Comparison of ENCODE assay signal across 9 mouse cellular contexts in genomic region chr9:47439506-47439905, GRCm38 (mm10).
DNase-seq lines count a peak whose midpoint lies in the region; ATAC-seq and TF ChIP-seq lines count a peak whose summit lies in the region.
"Had no signal": no experiment of that assay in that cellular context is flagged by ENCODE, and none has a peak within 500 bp of the region (broad histone marks: within the 10 kb centered on the region; RNA-seq: fewer than 3 reads in every experiment).

No protein-coding gene starts in this region.

- no peak for TF ChIP-seq POLR2A in MEL (IDR thresholded peaks at IDR 0.05; ENCODE audit: control insufficient read depth in 1 of 2, insufficient read depth in 1 of 2, low read depth in 1 of 2, low read length in 2 of 2, poor library complexity in 1 of 2)

- H3K4me3 ChIP-seq in heart, embryonic 12.5 days: peak overlapping the region; percentile 21
- H3K4me3 ChIP-seq in MEL (ENCODE audit: control insufficient read depth in 1 of 2, insufficient read depth in 1 of 2, low read depth in 2 of 2, low read length in 2 of 2): peak overlapping the region; percentile 20 to 44; a peak in 3 of 4 replicates
- H3K4me3 ChIP-seq in forebrain, embryonic 13.5 days: peak overlapping the region; percentile 23
- H3K4me3 ChIP-seq in liver, embryonic 13.5 days (replicated peaks): no peak overlapping the region
- no peak overlapping the region for H3K4me3 ChIP-seq in gastrocnemius, adult 2 months

- no peaks in the 10 kb centered on the region for H3K79me2 ChIP-seq in MEL (ENCODE audit: control insufficient read depth, insufficient read depth, low read length, poor library complexity)

- no peak for TF ChIP-seq RAD21 in MEL (IDR thresholded peaks at IDR 0.05; ENCODE audit: low read depth, low read length)

- peak overlapping the region; percentile 53 for H3K4me2 ChIP-seq in heart, embryonic 12.5 days
- peak overlapping the region; percentile 48 for H3K4me2 ChIP-seq in forebrain, embryonic 13.5 days
- 0 out of 2 replicates have a peak overlapping the region, but pooled peaks have one; percentile 14 for H3K4me2 ChIP-seq in liver, embryonic 13.5 days

- 24% methylated on average over 11 of the region's 11 CpGs for WGBS in heart, embryonic 12.5 days
- 25% methylated on average over 11 of the region's 11 CpGs for WGBS in forebrain, embryonic 13.5 days
- WGBS in liver, embryonic 13.5 days (ENCODE audit: insufficient replicate concordance): 32% methylated on average over 11 of the region's 11 CpGs

- H3K9me3 ChIP-seq in heart, embryonic 12.5 days (replicated peaks): no peaks in the 10 kb centered on the region
- H3K9me3 ChIP-seq in MEL (replicated peaks; ENCODE audit: insufficient read depth, low read length): no peaks in the 10 kb centered on the region
- H3K9me3 ChIP-seq in forebrain, embryonic 13.5 days (replicated peaks): no peaks in the 10 kb centered on the region
- H3K9me3 ChIP-seq in liver, embryonic 13.5 days (replicated peaks): no peaks in the 10 kb centered on the region

- H3K9ac ChIP-seq in heart, embryonic 12.5 days: no peak overlapping the region
- H3K9ac ChIP-seq in MEL (ENCODE audit: control insufficient read depth, low read depth, low read length, poor library complexity, severe bottlenecking): no peak overlapping the region
- 0 out of 2 replicates have a peak overlapping the region, but pooled peaks have one; percentile 1 for H3K9ac ChIP-seq in forebrain, embryonic 13.5 days
- H3K9ac ChIP-seq in liver, embryonic 13.5 days: no peak overlapping the region

- H3K36me3 ChIP-seq in heart, embryonic 12.5 days: no peaks in the 10 kb centered on the region
- H3K36me3 ChIP-seq in MEL (ENCODE audit: control insufficient read depth in 1 of 2, insufficient read depth in 2 of 2, low read length in 2 of 2): peaks cover 0 to 13% of the 10 kb centered on the region in 2 experiments; a peak in 2 of 4 replicates
- no peaks in the 10 kb centered on the region for H3K36me3 ChIP-seq in forebrain, embryonic 13.5 days (ENCODE audit: poor library complexity, severe bottlenecking)
- no peaks in the 10 kb centered on the region for H3K36me3 ChIP-seq in liver, embryonic 13.5 days

- DNase-seq in heart, adult 8-10 months (ENCODE audit: low spot score): no peak
- peak; percentile 45 for DNase-seq in MEL (ENCODE audit: low read depth, low spot score)
- no peak for DNase-seq in liver, embryonic 13.5 days
- DNase-seq in spleen, postnatal 10 days (ENCODE audit: low spot score in 2 of 2): no peak
- no peak for DNase-seq in gastrocnemius, adult 2 months
- DNase-seq: right cerebral cortex, postnatal 25 days had no signal

- no peak for TF ChIP-seq CTCF in MEL (IDR thresholded peaks at IDR 0.05 in 2 of 3, conservative IDR thresholded peaks at IDR 0.05 in 1 of 3; ENCODE audit: control insufficient read depth in 1 of 3, insufficient read depth in 1 of 3, low read depth in 2 of 3, low read length in 3 of 3, poor library complexity in 1 of 3, severe bottlenecking in 1 of 3)
- TF ChIP-seq CTCF in gastrocnemius, adult 2 months (IDR thresholded peaks at IDR 0.05): no peak

- intact Hi-C loops in gastrocnemius, adult 2 months (cut with DNase I): no loop called here

- peaks cover 62% of the 10 kb centered on the region for H3K27me3 ChIP-seq in heart, embryonic 12.5 days (replicated peaks)
- H3K27me3 ChIP-seq in MEL (ENCODE audit: control insufficient read depth in 1 of 2, insufficient read depth in 2 of 2, low read length in 2 of 2): no peaks in the 10 kb centered on the region
- H3K27me3 ChIP-seq in forebrain, embryonic 13.5 days: 0 out of 2 replicates have a peak, but pooled peaks cover 2% of the 10 kb centered on the region
- H3K27me3 ChIP-seq in liver, embryonic 13.5 days: no peaks in the 10 kb centered on the region; the same call in 1 of the 2 replicates

- no peak for ATAC-seq in heart, embryonic 12.5 days (ENCODE audit: insufficient number of reproducible peaks, low FRiP score)
- ATAC-seq in forebrain, embryonic 13.5 days: no peak
- ATAC-seq in liver, embryonic 13.5 days (ENCODE audit: low read depth): no peak
- ATAC-seq in CD4-positive, CD25-positive, alpha-beta regulatory T cell, adult 4 months: no peak

- H3K4me1 ChIP-seq in heart, embryonic 12.5 days (replicated peaks): peaks cover 9% of the 10 kb centered on the region; the same call in 1 of the 2 replicates
- peaks cover 11 to 30% of the 10 kb centered on the region in 2 experiments for H3K4me1 ChIP-seq in MEL (ENCODE audit: control insufficient read depth in 1 of 2, insufficient read depth in 2 of 2, low read length in 2 of 2)
- H3K4me1 ChIP-seq in forebrain, embryonic 13.5 days: 0 out of 2 replicates have a peak, but pooled peaks cover 13% of the 10 kb centered on the region
- H3K4me1 ChIP-seq in liver, embryonic 13.5 days (replicated peaks): no peaks in the 10 kb centered on the region

- TF ChIP-seq EP300 in MEL (IDR thresholded peaks at IDR 0.05; ENCODE audit: low read depth in 1 of 2, low read length in 2 of 2): no peak

- H3K27ac ChIP-seq in heart, embryonic 12.5 days (ENCODE audit: poor library complexity, severe bottlenecking): no peak overlapping the region
- H3K27ac ChIP-seq in MEL (ENCODE audit: control insufficient read depth, low read depth, low read length): no peak overlapping the region
- no peak overlapping the region for H3K27ac ChIP-seq in forebrain, embryonic 13.5 days
- H3K27ac ChIP-seq in liver, embryonic 13.5 days: no peak overlapping the region
- no peak overlapping the region for H3K27ac ChIP-seq in gastrocnemius, adult 2 months

TF ChIP-seq in MEL, 35 proteins besides CTCF, POLR2A, EP300 and RAD21:
- TF ChIP-seq ZMIZ1 (IDR thresholded peaks at IDR 0.05; ENCODE audit: low read depth, low read length): no peak
- no peak for TF ChIP-seq CHD1 (IDR thresholded peaks at IDR 0.05; ENCODE audit: low read depth, low read length)
- TF ChIP-seq USF2 (IDR thresholded peaks at IDR 0.05; ENCODE audit: borderline replicate concordance in 1 of 2, insufficient read depth in 1 of 2, low read depth in 1 of 2, low read length in 2 of 2): no peak
- TF ChIP-seq SMC3 (IDR thresholded peaks at IDR 0.05; ENCODE audit: low read depth, low read length): no peak
- no peak for TF ChIP-seq TBP (IDR thresholded peaks at IDR 0.05; ENCODE audit: low read depth, low read length)
- TF ChIP-seq HCFC1 (IDR thresholded peaks at IDR 0.05; ENCODE audit: low read depth, low read length): no peak
- TF ChIP-seq ZC3H11A (IDR thresholded peaks at IDR 0.05; ENCODE audit: low read depth, low read length): no peak
- no peak for TF ChIP-seq RCOR1 (IDR thresholded peaks at IDR 0.05; ENCODE audit: low read depth, low read length)
- TF ChIP-seq TCF12 (IDR thresholded peaks at IDR 0.05; ENCODE audit: low read depth, low read length): no peak
- no peak for TF ChIP-seq SIN3A (IDR thresholded peaks at IDR 0.05; ENCODE audit: low read length)
- TF ChIP-seq NRF1 (IDR thresholded peaks at IDR 0.05; ENCODE audit: insufficient read depth, low read depth, low read length, poor library complexity, severe bottlenecking): no peak
- no peak for TF ChIP-seq GATA1 (IDR thresholded peaks at IDR 0.05; ENCODE audit: low read depth, low read length)
- TF ChIP-seq POLR2AphosphoS2 (IDR thresholded peaks at IDR 0.05; ENCODE audit: low read length): no peak
- TF ChIP-seq MXI1 (IDR thresholded peaks at IDR 0.05; ENCODE audit: low read depth, low read length): no peak
- TF ChIP-seq ZNF384 (IDR thresholded peaks at IDR 0.05; ENCODE audit: low read depth, low read length): no peak
- TF ChIP-seq UBTF (IDR thresholded peaks at IDR 0.05; ENCODE audit: borderline replicate concordance, insufficient read depth, low read depth, low read length): no peak
- no peak for TF ChIP-seq ELF1 (IDR thresholded peaks at IDR 0.05; ENCODE audit: low read depth, low read length)
- TF ChIP-seq MEF2A (IDR thresholded peaks at IDR 0.05; ENCODE audit: extremely low read depth, insufficient replicate concordance, low read depth, low read length, poor library complexity, severe bottlenecking): no peak
- no peak for TF ChIP-seq MAZ (IDR thresholded peaks at IDR 0.05; ENCODE audit: low read depth, low read length)
- no peak for TF ChIP-seq USF1 (IDR thresholded peaks at IDR 0.05; ENCODE audit: low read depth, low read length)

Comparison
In these comparisons a context has a peak if more than half of its experiments do, and no peak if none do; other contexts are left out.
1. H3K4me3 ChIP-seq: peak in heart, embryonic 12.5 days (single experiment), MEL (2 of 2) and forebrain, embryonic 13.5 days (single experiment); none in liver, embryonic 13.5 days (single experiment) and gastrocnemius, adult 2 months (single experiment).
2. Peak in every context shown above with its lines, with median percentiles within 50 percentile points of each other: H3K4me2 ChIP-seq.